Mouse (Mus musculus) ES-Bruce4 (cell line): ENCODE results near the gene Zfp68. TPM values are rescaled to one million over a fixed set of nuclear protein-coding genes. Genes with fewer than 3 reads are reported as not detected.

ENCODE experiments used
- H3K27ac ChIP-seq: 2 replicates; pipeline ENCODE4 v1.5.1; 2012; ENCODE audit warnings: low read length, inconsistent platforms; ENCODE audit not compliant: insufficient read depth
- H3K27me3 ChIP-seq: 2 replicates; pipeline ENCODE4 v1.6.1; 2012; ENCODE audit warnings: mild to moderate bottlenecking, low read length, inconsistent platforms; ENCODE audit not compliant: control insufficient read depth, poor library complexity, insufficient read depth, severe bottlenecking
- H3K36me3 ChIP-seq: 2 replicates; pipeline ENCODE4 v1.6.1; 2012; ENCODE audit warnings: inconsistent platforms, mild to moderate bottlenecking, low read length, moderate library complexity; ENCODE audit not compliant: control insufficient read depth, poor library complexity, insufficient read depth, severe bottlenecking
- H3K4me1 ChIP-seq: one replicate; pipeline ENCODE4 v1.8.1; 2011; ENCODE audit warnings: low read length; ENCODE audit not compliant: control insufficient read depth, insufficient read depth
- H3K4me3 ChIP-seq: 2 replicates; pipeline ENCODE4 v1.5.1; 2011; ENCODE audit warnings: low read depth, mild to moderate bottlenecking, low read length
- H3K9ac ChIP-seq: 2 replicates; pipeline ENCODE4 v1.6.1; 2012; ENCODE audit warnings: low read depth, mild to moderate bottlenecking, inconsistent platforms; ENCODE audit not compliant: poor library complexity, severe bottlenecking
- H3K9me3 ChIP-seq: replicated peaks from 2 replicates; pipeline ENCODE4 v1.6.1; 2012; ENCODE audit warnings: mild to moderate bottlenecking, low read length, inconsistent platforms; ENCODE audit not compliant: control insufficient read depth, poor library complexity, insufficient read depth, severe bottlenecking
- CTCF ChIP-seq: IDR thresholded peaks from one replicate; pipeline ENCODE4 v1.8.1; 2011; ENCODE audit warnings: low read depth, low read length
- EP300 ChIP-seq: IDR thresholded peaks from 2 replicates; pipeline ENCODE4 v1.6.1; 2011; ENCODE audit warnings: low read depth, low read length; ENCODE audit not compliant: insufficient read depth
- POLR2A ChIP-seq: IDR thresholded peaks from one replicate; pipeline ENCODE4 v1.8.1; 2011; ENCODE audit warnings: low read length; ENCODE audit not compliant: insufficient read depth
- polyA plus RNA-seq: library from polyadenylated mRNA; stranded (reverse); fragments of >200 nt; gene quantifications from 2 replicates; pipeline ENCODE4 v1.2.4, GENCODE M21; 2011; ENCODE audit warnings: low read depth; ENCODE audit not compliant: missing spikeins, insufficient read depth, insufficient read length

Zfp68 gene
- polyA plus RNA-seq, 1 experiment = 19.3 TPM

GRCm38 (mm10) chr5:138641761-138642160 is 22.2 kb upstream of the Zfp68 start:
- H3K4me3 ChIP-seq = no peak overlapping the region
- no peak overlapping the region for H3K27ac ChIP-seq
- H3K4me1 ChIP-seq = no peaks in the 10 kb centered on the region
- no peak overlapping the region for H3K9ac ChIP-seq
- TF ChIP-seq CTCF = no peak
- no peaks in the 10 kb centered on the region for H3K27me3 ChIP-seq
- no peaks in the 10 kb centered on the region; the same call in 1 of the 2 replicates for H3K36me3 ChIP-seq
- no peaks in the 10 kb centered on the region for H3K9me3 ChIP-seq

- Histone ChIP-seq H3K4me1 (no peaks in the 10 kb centered on the region), H3K4me3 (no peak overlapping the region), H3K27ac (no peak overlapping the region), H3K9me3 (no peaks in the 10 kb centered on the region), H3K36me3 (no peaks in the 10 kb centered on the region; the same call in 1 of the 2 replicates), H3K27me3 (no peaks in the 10 kb centered on the region), H3K9ac (no peak overlapping the region)
- TF ChIP-seq POLR2A = no peak
These were observed 21.5 kb upstream of the Zfp68 start for GRCm38 (mm10) chr5:138641081-138641480.

DNA sequence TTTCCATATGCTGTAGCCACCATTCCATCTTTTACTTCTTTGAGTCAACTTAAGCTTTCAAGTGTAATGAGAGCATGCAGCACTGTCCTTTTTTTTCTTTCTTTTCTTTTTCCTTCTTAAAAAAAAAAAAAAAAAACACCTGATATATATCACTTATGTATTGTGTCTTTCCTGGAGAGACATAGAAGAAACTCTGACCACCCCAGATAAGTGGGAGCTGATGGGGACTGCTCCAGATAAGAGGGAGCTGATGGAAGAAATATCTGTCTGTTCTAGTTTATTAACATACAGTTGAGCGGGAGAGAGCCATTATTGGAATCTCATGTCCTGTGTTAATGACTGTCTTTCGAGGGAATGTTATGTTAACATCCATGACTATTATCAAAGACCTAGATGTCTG is 16.9 kb upstream of the Zfp68 start:
- no peak for TF ChIP-seq CTCF
- no peak for TF ChIP-seq POLR2A
- TF ChIP-seq EP300 = no peak
- Histone ChIP-seq H3K27me3 (no peaks in the 10 kb centered on the region), H3K27ac (no peak overlapping the region), H3K4me3 (no peak overlapping the region), H3K9me3 (no peaks in the 10 kb centered on the region), H3K4me1 (no peaks in the 10 kb centered on the region), H3K36me3 (no peaks in the 10 kb centered on the region; the same call in 1 of the 2 replicates), H3K9ac (no peak overlapping the region)

- Histone ChIP-seq H3K36me3 (no peaks in the 10 kb centered on the region), H3K9me3 (no peaks in the 10 kb centered on the region), H3K27ac (no peak overlapping the region), H3K4me3 (peak overlapping the region; percentile 95), H3K4me1 (no peaks in the 10 kb centered on the region), H3K27me3 (no peaks in the 10 kb centered on the region), H3K9ac (peak overlapping the region; percentile 58; the same call in 1 of the 2 replicates)
- TF ChIP-seq EP300 = no peak
- no peak for TF ChIP-seq CTCF
- no peak for TF ChIP-seq POLR2A
These were observed 3.9 kb upstream of the Zfp68 start for GRCm38 (mm10) chr5:138623478-138623875.

DNA sequence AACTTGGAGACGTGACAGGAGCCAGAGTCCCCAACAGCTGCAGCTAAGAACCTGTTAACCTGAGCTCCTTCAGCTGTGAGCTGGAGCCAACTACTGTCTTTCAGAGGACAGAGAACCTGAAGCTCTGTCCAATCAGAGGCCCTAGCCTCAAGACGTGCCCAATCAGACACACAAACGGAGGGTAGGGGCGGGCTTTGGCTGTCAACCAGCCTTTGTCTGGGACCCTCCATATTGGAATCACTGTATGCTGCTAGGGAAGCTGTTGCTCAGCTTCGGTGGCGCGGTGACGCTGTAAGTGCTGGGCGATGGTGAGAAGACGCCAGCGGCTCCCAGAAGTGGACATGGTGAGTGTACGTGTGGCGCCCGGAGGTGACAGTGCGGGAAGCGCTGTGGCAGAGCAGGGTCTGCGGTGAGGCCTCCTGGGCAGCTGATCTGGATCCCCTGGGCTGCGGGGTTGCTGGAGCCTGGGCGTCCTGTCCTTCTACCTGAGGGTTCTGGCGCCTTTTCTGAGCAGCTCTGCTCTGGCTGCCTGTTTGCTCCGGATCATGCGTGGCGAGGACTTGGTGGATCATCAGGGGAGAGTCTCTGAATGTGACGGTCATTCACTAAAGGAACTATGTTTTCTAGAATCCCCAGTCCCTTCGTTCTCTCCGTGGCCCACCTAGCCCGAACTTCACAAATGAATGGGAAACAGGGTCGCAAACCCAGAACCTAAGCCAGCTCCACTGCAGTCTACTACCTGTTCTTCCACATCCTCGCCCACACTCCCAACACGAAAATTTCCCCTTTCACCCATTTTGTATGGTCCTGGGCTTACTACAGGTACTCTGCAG is 3.3 kb upstream of the Zfp68 start, which contains the start of gene A430033K04Rik:
A430033K04Rik (plus strand) TSS at position 215 of the 833 bp plus-strand sequence.
- Histone ChIP-seq H3K9me3 (no peaks in the 10 kb centered on the region), H3K4me3 (peak within 1 kb of the TSS; percentile 95), H3K9ac (peak within 1 kb of the TSS; percentile 58), H3K4me1 (no peaks in the 10 kb centered on the region), H3K27me3 (no peaks in the 10 kb centered on the region), H3K27ac (no peak within 1 kb of the TSS), H3K36me3 (no peaks in the 10 kb centered on the region)
- TF ChIP-seq POLR2A (no peak), EP300 (no peak), CTCF (no peak)

GRCm38 (mm10) chr5:138620836-138621235 is 1.3 kb upstream of the Zfp68 start:
- no peaks in the 10 kb centered on the region for H3K27me3 ChIP-seq
- H3K9me3 ChIP-seq = no peaks in the 10 kb centered on the region

More at GRCm38 (mm10) chr5:138620836-138621235, 1.3 kb upstream of the Zfp68 start:
- no peaks in the 10 kb centered on the region for H3K4me1 ChIP-seq
- no peak for TF ChIP-seq POLR2A
- no peak for TF ChIP-seq CTCF
- TF ChIP-seq EP300 = no peak
- no peak overlapping the region for H3K4me3 ChIP-seq
- H3K36me3 ChIP-seq = no peaks in the 10 kb centered on the region
- no peak overlapping the region for H3K9ac ChIP-seq
- no peak overlapping the region for H3K27ac ChIP-seq
